Mouse (Mus musculus) cerebellum, adult 18-20 months (tissue): Measurements from ENCODE around the gene Meis2.

Experiments used
- DNase-seq, 2 experiments: peaks; one replicate each; pipeline ENCODE4 v3.0.0; 2021

Meis2 gene

DNA sequence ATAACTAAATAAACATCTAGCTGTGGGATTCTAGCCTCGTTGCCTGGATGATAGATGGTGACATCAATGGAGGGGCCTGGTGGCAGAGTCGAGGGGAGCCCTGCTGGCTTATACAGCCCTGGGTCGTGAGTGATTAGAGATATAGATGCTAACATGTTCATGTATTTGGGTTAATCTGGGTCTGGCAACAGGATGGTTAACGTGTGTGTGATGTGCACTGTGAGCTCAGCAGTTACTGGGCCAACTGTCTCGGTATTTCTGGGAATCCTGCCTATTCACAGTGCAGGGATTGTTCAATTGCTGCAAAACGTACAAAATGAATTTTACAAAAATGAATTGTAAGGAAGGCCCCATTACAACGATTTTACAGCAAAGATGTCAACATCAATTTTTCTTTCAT is 20.6 kb downstream of the Meis2 start:
- no peak for DNase-seq

DNA sequence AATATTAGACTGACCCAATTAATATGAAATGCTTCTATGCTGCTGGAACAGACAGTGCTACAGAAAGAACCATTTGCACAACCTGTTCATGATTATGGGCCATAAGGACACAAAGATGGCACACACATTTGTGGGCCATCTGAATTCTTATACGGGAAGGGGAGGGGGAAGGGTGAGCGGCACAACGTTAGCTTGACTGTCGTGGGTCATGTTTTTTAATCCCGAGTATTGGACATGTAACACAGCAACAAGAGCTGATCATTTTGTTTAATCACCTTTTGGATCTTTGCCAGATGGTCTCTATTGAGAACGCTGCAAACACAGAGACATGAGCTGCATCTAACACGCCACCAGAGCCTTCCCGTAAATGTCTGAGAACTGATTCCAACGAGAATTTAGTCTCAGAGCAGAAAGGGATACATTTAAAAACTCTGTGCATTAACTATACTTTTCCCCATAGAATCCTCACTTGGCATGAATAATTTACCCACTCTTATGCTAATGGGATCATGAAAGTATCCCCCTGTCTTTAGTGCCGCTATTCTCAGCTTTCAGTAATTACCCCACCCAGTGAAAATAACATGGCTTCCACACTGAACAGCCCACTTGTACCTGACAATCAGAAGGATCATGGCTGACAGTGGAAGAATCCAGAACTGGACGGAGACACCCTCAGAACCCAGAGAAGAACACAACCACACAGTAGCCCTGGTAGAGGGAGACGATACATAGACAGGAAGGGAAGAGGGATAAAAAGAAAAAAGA is 22.5 kb downstream of the Meis2 start:
- no peak for DNase-seq

DNA sequence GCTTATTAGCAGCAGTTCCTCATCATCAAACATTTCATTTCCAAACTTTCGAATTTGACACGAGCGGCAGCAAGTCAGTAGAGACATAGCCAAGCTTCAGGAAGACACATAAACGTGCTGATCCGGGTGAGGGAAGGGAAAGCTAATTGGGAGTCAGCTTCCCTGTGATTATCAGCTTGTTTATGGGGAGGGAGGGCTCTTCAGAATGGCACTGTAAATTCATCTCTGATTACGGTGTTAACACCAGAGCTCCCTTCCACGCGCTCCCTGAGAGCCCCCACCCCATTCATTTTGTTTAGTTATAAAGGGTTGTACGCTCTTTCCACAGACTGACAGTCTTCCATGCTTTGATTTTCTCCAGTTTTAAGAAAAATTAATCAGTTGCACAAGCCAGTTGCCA is 23.2 kb downstream of the Meis2 start:
- DNase-seq: no peak

DNA sequence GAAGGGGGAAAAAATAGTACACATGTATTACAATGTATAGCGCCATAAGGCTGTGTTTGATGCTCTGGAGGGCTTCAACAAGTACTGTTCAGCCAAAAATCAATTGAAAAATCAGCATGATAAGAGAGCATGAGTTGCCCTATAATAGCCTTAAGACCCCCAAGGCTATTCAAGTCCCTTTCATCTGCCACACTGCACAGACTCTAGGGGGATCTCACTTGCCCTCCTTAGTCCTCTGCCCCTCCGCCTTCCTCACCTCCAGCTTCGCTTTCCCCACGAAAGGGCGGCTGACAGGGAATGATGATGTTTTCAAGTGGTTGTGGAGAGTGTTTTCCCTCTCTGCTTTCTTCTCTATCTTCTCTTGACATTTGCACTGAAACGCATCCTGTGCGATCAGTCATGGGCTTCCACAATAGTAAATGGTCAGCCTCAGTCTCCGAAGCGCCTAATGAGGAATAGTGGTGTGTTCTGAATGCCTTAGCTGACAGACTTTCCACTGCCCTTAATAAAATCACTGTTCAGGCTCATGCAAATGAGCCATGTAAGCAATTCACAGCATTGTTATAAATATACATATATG is 23.9 kb downstream of the Meis2 start:
- no peak for DNase-seq

DNA sequence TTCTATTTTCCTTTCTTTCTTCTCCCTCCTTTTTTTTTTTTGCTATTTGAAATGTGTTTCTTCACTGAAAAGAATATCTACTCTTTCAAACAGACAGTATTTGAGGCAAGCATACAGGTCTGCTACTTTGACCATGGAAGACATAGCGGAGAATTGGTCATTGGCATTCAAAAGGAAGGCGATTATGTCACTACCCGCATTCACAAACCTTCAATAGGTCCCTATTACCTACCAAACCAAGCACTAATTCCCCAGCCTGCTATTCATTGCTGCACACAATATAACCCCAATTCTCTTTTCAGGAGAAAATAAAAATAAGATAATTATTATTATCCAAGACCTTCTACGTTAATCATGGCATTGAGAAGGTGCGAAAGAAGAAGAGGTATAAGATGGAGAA is 30.3 kb downstream of the Meis2 start:
- DNase-seq: no peak

DNA sequence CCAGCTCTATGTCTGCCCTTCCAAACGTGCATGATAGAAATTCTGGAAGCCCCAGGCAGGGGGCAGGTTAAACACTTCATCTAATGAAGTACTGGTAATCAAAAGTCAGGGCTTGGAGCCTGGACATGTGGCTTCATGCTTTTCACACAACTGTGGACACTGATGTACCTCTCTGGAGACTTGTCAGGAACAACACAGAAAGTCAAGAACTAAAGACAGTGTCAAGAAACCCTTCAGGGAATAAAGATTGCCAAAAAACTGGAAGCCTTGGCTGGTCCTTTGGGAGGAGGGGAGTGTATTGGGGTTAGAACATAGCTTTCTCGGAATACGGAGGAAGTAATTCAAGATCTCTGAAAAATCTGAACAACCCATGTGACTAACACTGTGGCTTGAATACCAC is 37.5 kb downstream of the Meis2 start:
- no peak for DNase-seq

DNA sequence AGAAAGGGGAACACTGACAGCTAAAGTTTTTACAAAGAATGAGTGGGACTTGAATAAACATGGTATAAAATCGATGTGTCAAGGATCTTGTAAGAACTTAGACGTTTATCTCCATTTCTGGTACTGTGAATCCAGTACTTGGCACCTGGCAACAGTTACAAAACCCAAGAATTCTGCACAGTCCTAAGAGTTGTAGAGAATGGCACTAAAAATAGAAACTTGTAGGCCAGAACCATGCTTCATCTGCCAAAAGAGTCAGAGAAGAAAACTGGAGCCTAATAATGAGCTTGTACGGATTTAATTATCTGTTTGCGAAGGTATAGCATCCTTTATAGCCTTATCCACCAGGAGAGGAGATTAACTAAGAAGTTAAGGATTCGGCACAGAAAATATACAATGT is 42.8 kb downstream of the Meis2 start:
- DNase-seq: no peak

DNA sequence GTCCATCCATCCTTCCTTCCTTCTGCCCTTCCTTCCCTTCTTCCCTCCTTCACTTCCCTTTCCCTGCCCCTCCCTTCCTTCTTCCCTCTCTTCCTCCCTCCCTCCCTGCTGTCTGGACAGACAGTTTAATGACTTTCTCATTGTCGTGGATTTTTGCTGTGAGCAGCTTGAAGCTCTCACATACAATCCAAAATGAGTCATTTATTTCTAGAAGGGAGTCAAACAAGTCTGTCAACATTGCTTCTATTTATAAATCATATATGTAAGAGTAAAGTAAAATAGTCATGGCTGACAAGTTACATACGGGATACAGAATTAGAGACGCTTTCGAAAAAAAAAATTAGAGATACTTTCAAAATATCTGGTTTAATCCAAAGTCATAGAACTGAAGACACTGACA is 43.7 kb downstream of the Meis2 start:
- DNase-seq: no peak

DNA sequence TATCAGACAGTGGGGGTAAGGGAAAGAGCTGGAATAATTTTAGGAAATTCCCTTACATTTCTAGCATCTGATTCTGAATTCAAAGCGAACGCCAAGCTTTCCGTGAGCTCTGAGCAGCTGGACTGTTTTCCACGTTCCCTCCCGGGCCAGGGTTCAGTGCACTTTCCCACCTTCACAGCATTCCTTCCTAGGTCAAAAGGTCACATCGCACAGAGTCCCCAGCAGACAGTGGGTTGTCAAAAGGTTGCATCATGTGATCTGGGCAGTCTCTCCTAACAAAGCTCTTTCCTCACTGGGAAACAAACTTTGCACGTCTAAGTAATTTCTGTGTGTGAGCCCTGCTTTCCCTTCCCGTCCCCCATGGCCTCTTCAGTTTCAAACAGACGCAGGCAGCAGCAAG is 44.6 kb downstream of the Meis2 start:
- no peak for DNase-seq

DNA sequence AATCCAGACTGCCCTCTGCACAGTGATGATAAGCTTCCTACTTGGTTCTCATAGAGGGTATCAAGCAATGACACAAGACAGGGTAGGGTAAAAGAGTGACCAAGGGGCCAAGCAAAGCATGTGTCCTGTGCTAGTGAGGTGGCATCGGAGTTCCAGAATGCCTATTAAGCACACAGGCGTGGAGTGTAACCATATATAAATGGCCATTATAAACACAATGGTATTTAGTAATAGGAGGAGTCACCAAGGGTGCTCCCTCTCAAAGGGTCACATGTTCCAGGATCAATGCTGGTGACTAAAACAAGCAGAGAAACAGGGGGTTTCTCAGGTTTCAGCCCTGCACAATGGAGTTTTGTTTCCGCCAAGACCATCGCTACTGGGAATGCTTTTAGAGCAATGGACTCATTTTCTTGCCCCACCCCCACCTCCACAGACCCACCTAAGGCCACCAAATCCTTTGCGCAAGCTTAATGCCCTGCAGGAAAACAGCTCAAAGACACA is 45.1 kb downstream of the Meis2 start:
- DNase-seq: no peak

DNA sequence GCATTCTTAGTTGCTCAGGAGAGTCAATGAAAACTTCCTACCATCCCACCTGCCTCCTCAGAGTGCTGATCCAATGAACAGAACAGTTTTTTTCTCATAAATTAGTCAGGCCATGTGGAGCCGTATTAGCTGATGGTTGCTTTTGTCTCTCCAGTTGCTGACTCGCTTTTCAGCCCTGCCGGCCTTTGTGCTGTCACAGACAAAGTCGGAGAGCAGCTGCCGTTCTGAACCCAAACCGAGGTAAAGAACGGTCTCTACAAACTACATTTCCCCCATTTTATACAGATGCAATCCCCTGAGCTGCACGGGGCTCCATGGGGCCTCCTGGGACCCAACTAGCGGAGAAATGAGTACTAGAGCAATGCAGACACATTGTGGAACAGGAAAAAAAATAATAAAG is 45.7 kb downstream of the Meis2 start:
- no peak for DNase-seq

DNA sequence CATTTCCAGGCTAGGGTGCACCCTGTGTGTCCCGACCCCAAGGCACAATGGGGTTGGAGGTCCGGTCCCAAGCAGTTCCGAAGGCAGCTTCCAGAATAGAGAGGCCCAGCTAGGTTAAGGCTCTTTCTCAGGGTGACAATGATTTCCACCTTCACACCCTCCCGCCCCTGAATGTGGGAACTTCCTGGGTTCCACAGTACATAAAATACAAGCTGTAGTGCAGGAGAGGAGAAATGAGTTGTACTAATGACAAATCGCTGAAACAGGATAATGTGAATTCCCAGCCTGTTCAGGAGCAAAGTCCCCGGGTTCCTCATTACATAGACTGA is 46.2 kb downstream of the Meis2 start:
- DNase-seq: no peak

DNA sequence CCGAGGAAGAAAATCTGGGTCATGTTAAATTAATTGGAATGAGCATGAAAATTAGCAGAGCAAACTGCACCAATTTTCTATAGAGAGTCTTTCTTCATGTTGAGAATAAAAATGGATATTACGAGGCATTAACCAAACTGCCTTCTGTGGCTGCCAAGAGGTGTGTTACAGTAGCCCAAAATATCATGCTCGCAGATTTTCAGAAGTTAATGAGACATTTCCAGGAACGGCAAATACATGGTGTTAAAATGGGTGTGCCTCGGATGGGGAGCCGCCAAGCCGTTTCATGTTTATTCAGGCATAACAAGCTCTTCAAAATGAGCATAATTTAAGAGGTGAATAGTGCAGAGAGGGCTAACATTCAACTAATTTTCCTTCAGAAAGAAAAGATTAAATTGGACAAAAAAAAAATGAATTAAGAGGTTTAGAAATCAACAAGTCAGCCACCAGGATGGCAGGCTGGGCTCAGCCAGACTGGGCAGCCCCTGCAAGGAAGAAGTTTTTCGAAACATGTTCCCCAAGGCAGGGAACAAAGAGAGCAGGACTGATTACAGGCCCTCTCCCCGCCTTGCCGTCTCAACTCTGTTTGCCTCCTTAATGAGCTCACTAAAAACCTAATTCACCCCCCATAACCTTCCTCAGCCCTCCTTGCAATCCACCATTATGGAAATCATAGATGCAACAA is 46.7 kb downstream of the Meis2 start:
- DNase-seq: no peak

DNA sequence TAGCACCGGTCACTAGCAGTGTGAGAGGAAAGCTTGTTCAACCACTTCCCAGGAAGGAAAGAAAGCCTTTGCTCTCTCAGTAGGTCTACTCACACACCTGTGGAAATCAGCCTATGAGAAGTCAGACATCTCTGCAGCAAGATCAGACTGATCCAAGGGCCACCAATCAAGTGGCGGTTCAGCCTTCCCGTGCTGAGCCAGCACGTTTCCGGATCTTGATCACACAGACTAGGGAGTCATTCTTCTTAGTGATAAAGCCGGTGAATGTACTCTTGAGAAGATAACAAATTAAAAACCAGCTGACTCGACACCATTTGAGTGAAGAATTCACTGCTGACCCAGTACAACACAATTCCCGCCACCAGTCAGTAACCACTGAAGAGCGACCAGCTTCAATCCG is 50.1 kb downstream of the Meis2 start:
- no peak for DNase-seq

DNA sequence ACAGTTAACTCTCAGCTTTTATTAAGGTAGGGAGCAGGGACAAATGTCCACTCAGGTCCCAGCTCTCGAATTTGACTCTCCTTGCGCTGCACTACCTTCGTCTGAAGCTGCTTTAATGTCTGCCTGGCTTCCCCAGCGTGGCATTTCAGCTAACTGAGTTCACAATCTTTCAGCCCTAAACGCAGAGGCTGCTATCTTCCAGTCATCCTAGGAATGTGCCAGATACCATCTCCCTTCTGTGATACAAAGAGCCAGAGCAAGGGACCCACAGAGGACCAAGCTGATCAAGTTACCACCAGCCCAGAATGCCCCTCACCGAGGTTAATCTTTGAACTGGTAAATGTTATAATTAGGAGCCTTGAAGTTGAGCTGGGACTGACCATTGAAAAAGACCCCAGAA is 55.2 kb downstream of the Meis2 start:
- no peak for DNase-seq

DNA sequence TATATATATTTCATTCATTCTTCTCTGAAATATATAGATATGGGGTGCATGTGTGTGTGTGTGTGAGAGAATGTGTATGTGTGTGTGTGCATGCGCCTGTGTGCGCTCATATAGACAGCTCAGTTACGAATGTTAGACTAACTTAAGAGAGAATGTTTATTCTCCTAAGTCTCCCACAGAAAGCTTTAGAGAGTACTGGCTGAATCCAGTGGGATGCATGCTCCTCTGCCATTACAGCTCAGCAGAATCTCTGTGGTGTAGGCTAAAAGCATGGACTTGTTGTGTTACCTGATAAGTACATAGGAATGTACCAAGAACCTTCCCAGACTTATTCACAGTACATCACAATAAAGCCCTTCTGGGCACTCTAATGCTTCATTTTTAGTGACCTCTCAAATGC is 55.6 kb downstream of the Meis2 start:
- no peak for DNase-seq

DNA sequence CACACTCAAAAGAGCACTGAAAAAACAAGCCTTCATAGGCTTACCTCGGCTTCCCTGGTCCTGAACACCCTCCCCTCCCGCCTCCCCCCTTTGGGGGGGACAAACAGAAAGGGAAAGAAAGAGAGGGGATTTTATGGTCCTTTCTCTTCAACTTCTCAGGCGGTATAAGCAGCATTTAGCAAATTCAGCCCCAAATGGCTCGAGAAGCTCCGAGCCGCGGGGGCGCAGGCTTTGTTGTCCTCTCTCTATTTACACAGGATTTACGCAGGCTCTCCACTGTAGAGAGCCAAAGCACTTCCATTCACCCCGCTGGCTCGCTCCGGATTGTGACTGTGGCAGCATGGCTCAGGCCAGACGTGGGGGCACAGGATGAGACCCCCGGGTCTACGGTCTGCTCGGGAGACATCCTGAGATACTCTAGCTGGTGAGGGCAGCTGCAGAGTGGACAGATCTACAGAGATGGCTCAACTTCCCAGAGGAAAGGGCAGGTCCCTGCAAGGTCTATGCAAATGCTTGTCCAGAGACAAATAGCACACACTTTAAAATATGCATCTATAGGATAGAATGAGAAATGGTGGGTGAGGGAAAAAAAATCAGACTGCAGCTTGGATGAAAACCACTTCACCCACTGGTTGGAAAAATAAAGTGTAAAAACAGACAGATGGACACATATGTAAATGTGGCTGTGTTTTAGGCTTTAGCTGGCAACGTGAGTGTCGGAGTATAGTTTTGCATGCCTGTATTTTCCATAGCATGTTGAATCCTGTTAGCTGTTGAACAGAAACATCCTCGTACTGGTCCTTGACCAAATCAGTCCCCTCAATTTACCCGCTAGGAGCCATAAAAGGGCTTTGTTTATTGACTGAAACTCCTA is 56.3 kb downstream of the Meis2 start:
- DNase-seq: no peak

DNA sequence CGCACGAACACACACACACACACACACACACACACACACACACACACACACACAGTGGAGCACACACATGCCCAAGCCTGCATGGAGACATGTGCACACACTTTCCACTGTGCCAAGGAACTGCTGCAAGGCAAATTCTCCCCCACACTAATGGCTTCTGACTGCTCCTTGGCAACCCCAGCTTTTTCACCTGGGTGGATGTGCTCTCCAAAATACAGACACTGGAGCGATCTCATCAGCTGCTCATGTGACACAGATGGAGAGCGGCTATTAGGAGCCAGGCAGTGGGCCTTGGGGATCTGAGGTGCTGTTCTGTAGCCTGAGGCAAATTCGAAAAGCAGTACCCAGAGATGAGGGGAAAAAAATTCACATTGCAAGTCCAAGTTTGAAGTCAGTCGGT is 63.3 kb downstream of the Meis2 start:
- DNase-seq: no peak

DNA sequence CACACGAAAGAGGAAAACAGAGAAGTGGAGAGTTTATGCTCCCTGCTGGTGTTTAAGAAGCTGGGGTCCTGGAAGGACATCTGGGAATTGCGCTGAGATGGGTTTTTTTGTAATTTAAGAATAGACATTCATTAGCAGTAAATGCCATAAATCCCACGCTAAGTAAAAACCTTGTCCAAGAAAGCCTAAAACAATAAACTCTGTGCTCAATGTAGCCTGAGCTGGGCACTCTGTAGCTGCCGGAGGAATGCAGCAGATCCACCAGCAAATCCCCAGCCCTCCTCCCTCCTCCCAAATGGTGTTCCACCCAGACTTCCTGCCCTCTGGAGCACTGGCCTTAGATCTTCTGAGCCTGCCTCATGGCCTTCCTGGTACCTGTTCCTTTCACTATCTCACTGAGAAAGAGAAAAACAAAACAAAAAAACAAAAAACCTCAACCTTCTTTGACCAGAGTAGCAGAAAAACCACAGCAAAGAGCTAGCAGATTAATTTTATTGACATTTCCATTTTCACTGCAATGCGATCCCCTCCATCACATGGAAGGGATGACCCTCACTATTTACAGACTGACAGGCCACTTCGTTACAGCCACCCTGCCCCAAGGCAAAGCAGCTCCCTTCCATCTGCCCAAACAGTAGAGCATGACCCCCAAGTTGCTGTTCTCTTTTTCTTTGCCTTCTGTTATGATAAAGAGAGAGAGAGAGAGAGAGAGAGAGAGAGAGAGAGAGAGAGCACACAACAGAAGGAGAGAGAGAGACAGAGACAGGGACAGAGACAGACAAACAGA is 64.1 kb downstream of the Meis2 start:
- no peak for DNase-seq

DNA sequence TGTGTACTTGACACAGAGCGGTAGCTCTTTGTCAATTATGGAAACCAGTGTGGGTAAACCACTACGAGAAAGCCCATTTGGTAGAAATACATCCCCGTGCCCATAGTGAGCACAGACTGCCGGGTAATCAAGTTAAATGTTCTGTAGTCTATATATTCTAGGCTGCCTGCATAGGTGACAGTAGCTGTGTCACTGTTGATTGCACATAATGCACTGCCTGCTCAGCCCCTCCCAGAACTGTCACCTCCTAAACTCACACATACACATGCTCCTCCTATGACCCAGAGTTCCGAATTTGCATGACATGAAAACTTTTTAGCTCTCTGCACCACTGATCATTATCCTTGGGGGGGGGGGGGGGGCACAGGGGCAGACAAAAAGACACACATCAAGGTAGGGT is 65.1 kb downstream of the Meis2 start:
- DNase-seq: no peak

DNA sequence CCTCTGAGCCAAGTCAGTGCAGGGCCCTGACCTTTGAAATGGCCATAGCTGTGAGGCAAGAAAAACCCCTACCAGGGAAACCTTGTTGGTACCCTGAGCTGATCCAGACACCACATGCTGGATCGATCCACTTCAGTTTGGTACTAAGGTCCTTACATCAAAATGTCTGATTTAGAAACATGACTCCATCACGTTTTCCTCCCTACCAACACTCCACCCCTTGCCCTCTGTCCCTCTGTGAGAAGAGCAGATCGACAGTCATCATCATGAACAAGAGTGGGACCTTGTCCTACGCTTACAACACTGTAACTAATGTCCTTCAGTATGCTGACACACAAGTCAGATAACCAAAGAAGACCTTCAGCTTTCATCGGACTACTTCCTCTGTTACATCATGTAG is 66.8 kb downstream of the Meis2 start:
- DNase-seq: no peak

DNA sequence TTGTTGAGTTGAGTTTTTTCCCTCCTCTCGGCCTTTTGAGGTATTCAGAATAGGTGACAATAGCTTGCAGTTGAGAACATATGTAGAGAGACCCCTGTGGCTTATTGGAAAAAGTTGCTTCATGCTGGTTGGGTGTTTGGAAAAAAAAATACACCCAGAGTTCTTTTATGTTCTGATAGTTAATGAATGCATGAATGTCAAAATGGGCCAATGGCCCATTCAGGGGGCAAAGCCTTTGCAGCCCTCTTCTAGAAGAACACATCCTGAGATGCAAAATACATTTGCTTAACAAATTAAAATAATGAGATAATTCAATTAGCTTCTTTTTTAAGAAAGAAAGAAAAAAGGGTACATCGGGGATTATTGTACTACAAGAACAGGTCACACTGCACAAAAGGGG is 69.2 kb downstream of the Meis2 start:
- no peak for DNase-seq

DNA sequence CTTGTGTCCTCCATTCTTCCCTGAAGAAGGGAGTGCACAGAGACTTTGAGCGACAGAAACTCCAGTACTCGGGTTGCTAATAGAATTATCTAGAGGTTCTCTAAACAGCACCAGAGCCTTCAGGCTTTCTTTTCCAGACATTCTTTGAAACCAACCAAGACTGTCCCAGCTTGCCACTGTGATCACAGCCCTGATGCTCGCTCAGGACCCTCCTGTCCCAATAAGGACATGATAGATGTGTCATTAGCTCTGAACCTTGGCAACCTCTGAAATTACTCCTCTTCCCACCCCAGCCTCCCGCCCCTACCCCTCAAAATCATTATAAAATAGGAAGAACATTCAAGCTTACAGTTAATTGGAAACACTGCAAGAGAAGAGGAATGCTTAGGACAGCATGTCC is 71.8 kb downstream of the Meis2 start:
- DNase-seq: no peak
